Mouse (Mus musculus): ENCODE measurements around the gene Ripply1. TPM values are rescaled to one million over a fixed set of nuclear protein-coding genes. Genes with fewer than 3 reads are reported as not detected.
"Not testable (repeated sequence)": the region's sequence is repeated elsewhere in the genome, so short reads cannot be mapped to it uniquely, and the experiment has no call there.

The Ripply1 gene
- polyA plus RNA-seq, 1 experiment, result not detected

DNA sequence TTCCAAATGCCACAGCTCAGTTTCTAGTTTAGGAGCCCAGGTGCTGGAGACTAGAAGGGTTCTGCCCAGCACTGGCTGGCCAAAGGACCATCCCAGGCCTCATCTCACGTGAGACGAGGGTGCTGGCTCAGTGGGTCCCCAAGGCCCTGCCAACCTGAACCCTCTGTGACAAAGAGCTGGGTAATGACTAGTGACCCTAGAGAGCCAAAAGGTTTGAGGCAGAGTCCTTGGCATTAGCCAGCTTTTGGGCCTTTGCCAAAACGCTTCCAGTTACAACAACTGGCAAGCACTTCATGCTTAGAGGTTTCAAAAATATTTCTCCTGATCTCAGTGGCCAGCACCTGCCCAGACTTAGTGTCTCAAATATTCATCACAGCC is 881 bp upstream of the Ripply1 start:
- no peaks in the 10 kb centered on the region for H3K36me3 ChIP-seq (replicated peaks; ENCODE audit: low read length)
- no peaks in the 10 kb centered on the region for H3K4me1 ChIP-seq
- TF ChIP-seq GATA1 (IDR thresholded peaks at IDR 0.05; ENCODE audit: borderline replicate concordance, low read length) (no peak), FLI1 (IDR thresholded peaks at IDR 0.05; ENCODE audit: low read length) (no peak)
- H3K4me3 ChIP-seq (replicated peaks), result no peak overlapping the region
- no peaks in the 10 kb centered on the region for H3K9me3 ChIP-seq
- peaks cover 23% of the 10 kb centered on the region for H3K27me3 ChIP-seq (replicated peaks)

DNA sequence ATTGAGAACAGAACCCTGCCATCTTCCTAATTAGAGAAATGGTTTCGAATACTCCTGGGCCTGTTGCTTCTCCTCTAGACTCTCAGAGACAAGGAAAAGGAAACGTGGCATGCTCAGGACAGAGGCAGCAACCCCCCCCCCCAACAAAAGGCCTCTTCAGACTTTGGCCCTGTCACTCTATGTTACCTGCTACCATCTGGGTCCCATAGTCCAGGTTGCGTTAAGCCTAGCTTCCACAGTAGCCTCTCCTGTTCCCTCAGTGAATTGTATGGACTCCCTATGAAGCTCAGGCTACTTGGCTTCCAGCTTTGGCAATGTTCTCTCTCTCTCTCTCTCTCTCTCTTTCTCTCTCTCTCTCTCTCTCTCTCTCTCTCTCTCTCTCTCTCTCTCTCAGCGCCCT is 590 bp downstream of the Ripply1 start:
- no peaks in the 10 kb centered on the region for H3K36me3 ChIP-seq (replicated peaks; ENCODE audit: low read length)
- H3K4me1 ChIP-seq, result no peaks in the 10 kb centered on the region
- no peaks in the 10 kb centered on the region for H3K9me3 ChIP-seq
- H3K4me3 ChIP-seq (replicated peaks), result no peak overlapping the region
- H3K27me3 ChIP-seq (replicated peaks), result peaks cover 23% of the 10 kb centered on the region
- TF ChIP-seq GATA1 (IDR thresholded peaks at IDR 0.05; ENCODE audit: borderline replicate concordance, low read length) (no peak), FLI1 (IDR thresholded peaks at IDR 0.05; ENCODE audit: low read length) (no peak)

DNA sequence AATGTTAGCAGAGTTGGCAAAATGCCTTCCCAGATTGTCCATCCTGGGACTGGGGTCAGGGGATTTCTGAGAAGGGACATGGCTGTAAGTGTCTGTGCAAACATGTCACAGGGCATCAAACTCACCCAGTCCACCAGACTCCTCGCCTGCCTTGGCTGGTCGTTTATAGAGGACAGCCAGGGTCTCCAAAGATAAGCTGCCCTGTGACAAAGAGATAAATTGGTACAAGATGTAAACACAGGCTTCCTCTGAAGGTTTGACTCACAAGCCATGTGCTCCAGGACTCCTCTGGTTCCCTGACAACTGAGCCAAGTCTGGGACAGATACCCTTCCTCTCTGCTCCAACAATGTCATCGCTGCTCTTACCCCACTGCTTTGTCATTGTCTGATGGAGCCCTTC is 1.2 kb downstream of the Ripply1 start:
- TF ChIP-seq FLI1 (IDR thresholded peaks at IDR 0.05; ENCODE audit: low read length), result no peak
- no peak for TF ChIP-seq GATA1 (IDR thresholded peaks at IDR 0.05; ENCODE audit: borderline replicate concordance, low read length)
- no peaks in the 10 kb centered on the region for H3K9me3 ChIP-seq
- peaks cover 26% of the 10 kb centered on the region for H3K27me3 ChIP-seq (replicated peaks)
- no peaks in the 10 kb centered on the region for H3K36me3 ChIP-seq (replicated peaks; ENCODE audit: low read length)
- no peaks in the 10 kb centered on the region for H3K4me1 ChIP-seq
- H3K4me3 ChIP-seq (replicated peaks), result no peak overlapping the region

DNA sequence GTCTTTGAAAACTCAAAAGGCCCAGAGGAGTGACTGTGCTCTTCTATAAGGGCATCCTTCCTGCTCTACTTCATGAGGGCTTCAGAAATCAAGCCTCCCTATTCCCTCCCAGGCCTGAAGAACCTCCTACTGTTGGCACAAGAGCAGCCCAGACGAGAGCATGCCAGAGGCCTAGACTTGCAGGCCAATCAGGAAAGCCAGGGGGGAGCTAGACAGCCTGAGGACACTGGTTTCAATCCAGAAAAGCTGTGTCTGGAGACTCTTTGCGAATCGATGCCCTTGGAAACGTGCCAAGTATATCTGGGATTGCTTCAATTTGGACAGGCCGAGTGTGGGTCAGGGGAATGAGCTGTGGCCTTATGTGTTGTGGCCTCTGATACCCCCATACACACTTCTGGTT is 2.8 kb downstream of the Ripply1 start:
- Histone ChIP-seq H3K4me1 (no peaks in the 10 kb centered on the region; the same call in 1 of the 2 replicates), H3K9me3 (no peaks in the 10 kb centered on the region), H3K4me3 (replicated peaks) (no peak overlapping the region), H3K27me3 (replicated peaks) (peaks cover 35% of the 10 kb centered on the region), H3K36me3 (replicated peaks; ENCODE audit: low read length) (no peaks in the 10 kb centered on the region)
- TF ChIP-seq GATA1 (IDR thresholded peaks at IDR 0.05; ENCODE audit: borderline replicate concordance, low read length), result no peak
- no peak for TF ChIP-seq FLI1 (IDR thresholded peaks at IDR 0.05; ENCODE audit: low read length)

DNA sequence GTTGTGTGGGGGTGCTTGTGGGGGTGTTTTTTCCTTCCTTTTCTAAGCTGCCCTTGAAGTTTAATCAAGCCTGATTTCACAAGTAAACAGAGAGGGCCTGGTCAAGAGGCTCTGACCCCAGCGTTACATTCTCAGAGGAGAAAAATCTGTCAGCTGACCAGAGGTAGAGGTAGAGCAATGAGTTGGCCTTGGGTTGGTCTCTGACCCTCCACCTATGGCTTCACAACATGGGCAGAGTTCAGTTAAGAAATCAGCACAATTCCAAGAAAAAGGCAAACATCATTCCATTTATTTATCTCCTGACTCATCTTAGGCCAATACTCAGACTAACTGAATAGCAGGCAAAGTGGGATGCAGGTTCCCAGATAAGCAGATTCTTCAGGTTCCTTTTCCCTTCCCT is 3.3 kb downstream of the Ripply1 start:
- no peaks in the 10 kb centered on the region; the same call in 1 of the 2 replicates for H3K4me1 ChIP-seq
- H3K4me3 ChIP-seq (replicated peaks), result no peak overlapping the region
- no peaks in the 10 kb centered on the region for H3K9me3 ChIP-seq
- TF ChIP-seq GATA1 (IDR thresholded peaks at IDR 0.05; ENCODE audit: borderline replicate concordance, low read length) (no peak), FLI1 (IDR thresholded peaks at IDR 0.05; ENCODE audit: low read length) (no peak)
- H3K27me3 ChIP-seq (replicated peaks), result peaks cover 35% of the 10 kb centered on the region
- H3K36me3 ChIP-seq (replicated peaks; ENCODE audit: low read length), result no peaks in the 10 kb centered on the region

DNA sequence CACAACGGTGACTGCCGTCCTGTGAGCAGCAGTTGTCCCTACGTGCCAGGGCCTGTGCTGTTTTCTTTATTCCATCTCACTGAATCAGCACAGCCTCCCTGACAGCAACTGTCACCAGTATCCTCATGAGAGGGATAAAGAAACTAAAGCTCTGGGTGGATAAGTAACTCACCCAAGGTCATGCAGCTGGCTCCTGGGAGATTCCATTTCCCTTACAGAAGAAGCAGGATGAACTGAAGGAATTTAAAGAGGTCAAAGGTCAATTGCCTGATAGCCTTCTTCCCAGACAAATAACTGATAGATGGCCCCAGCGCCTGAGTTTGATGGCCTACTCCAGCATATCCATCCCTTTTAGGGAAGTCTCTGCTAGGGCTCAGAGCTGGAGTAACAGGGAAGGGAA is 4.8 kb downstream of the Ripply1 start:
- Histone ChIP-seq H3K36me3 (replicated peaks; ENCODE audit: low read length) (no peaks in the 10 kb centered on the region), H3K9me3 (no peaks in the 10 kb centered on the region), H3K4me3 (replicated peaks) (no peak overlapping the region), H3K27me3 (replicated peaks) (peaks cover 33% of the 10 kb centered on the region), H3K4me1 (no peaks in the 10 kb centered on the region; the same call in 1 of the 2 replicates)
- TF ChIP-seq GATA1 (IDR thresholded peaks at IDR 0.05; ENCODE audit: borderline replicate concordance, low read length) (no peak), FLI1 (IDR thresholded peaks at IDR 0.05; ENCODE audit: low read length) (no peak)

DNA sequence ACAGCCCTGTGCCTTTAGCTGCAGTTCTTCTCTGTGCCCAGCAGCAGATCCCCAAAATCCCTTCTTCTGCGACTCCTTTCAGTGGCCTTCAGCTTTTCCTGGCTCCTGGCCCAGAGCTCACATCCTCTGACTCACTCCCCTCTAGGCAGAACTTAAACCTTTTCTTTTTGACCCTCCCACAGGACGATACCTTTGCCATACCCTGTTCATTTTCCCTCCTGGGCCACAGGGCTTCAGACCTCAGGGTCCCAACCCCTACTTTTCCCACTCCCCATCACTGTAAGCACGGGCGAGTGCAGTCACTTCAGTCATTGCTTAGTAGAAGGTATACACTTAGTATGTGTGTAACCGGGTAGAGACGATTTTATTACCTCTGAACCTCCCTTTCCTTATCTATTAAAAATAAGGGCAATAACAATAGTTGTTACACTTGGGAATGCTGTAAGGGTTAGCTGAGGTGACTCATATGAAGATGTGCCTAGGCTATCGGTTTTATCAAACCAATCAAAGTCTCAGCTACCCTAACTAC is 7.0 kb downstream of the Ripply1 start:
- H3K36me3 ChIP-seq (replicated peaks; ENCODE audit: low read length), result no peaks in the 10 kb centered on the region
- no peaks in the 10 kb centered on the region for H3K9me3 ChIP-seq
- no peak for TF ChIP-seq FLI1 (IDR thresholded peaks at IDR 0.05; ENCODE audit: low read length)
- TF ChIP-seq GATA1 (IDR thresholded peaks at IDR 0.05; ENCODE audit: borderline replicate concordance, low read length), result no peak
- H3K27me3 ChIP-seq (replicated peaks), result peaks cover 28% of the 10 kb centered on the region
- H3K4me3 ChIP-seq (replicated peaks), result no peak overlapping the region
- H3K4me1 ChIP-seq, result no peaks in the 10 kb centered on the region; the same call in 1 of the 2 replicates

DNA sequence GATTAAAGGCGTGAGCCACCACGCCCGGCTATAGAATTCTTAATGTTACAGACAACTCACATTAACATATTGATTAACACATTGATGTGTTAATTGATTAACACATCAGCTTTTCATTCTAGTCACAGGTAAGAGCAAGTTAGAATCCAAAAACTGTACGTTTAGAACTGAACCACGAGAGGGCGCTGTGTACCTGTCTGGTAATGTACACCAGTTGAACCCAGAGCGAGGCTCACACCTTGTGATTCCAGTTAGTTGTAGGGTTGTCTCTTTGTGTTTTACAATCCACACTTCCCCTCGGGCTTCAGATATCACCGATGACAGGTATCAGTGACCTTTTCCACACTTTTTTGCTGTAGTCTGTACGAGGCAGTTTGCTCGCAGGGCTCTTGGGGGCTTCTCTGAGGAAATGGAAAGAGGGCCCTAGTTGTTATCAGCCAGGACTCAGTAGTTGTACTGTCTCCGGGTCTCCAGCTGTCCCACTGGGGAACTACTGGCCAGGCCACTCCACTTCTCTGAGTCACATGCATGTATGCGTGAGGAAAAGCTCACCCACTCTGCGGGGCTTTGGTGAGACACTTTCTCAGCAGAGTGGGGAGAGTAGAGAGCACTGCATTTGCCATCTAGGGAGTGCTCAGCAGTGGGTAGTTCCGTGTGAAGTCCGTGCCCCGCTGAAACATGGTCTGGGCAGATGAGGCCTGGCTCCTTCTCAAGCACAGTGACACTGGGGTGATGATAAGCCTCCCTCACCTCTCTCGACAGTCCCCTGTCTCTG is 7.7 kb downstream of the Ripply1 start:
- no peaks in the 10 kb centered on the region for H3K36me3 ChIP-seq (replicated peaks; ENCODE audit: low read length)
- TF ChIP-seq FLI1 (IDR thresholded peaks at IDR 0.05; ENCODE audit: low read length) (no peak), GATA1 (IDR thresholded peaks at IDR 0.05; ENCODE audit: borderline replicate concordance, low read length) (no peak)
- no peaks in the 10 kb centered on the region; the same call in 1 of the 2 replicates for H3K4me1 ChIP-seq
- H3K27me3 ChIP-seq (replicated peaks), result peaks cover 27% of the 10 kb centered on the region
- no peak overlapping the region for H3K4me3 ChIP-seq (replicated peaks)
- H3K9me3 ChIP-seq, result no peaks in the 10 kb centered on the region

DNA sequence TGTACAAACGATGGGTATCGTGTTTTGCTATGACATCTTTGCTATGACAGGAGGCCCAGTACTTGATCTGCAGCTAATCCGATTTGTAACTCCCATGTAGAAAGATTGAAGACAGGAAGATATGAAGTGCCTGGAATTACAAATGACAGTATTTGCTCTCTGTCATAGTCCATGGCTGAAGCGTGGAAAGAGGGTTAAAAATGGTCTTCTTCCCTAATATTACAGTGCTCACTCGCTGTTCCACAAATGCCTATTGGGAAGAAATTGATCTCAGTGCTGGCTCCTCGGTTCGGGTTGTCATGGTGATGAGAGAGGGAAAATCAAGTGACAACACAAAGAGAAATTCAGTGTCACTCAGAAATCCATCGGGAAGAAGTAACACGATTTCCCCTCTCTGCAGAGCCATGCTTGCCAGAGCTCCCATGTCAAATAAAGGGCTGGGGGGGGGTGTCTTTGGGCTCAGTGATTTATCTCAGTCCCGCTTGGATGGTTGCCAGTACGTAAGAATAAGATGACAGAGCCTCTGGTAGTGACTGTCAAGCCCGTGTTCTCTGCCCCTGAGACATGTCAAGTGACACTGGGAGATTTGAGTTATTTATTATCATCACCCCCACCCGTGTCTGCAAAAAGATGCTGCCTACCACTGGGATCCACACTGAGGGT is 12.0 kb downstream of the Ripply1 start:
- no peak overlapping the region for H3K4me3 ChIP-seq (replicated peaks)
- no peaks in the 10 kb centered on the region for H3K36me3 ChIP-seq (replicated peaks; ENCODE audit: low read length)
- no peak for TF ChIP-seq GATA1 (IDR thresholded peaks at IDR 0.05; ENCODE audit: borderline replicate concordance, low read length)
- no peak for TF ChIP-seq FLI1 (IDR thresholded peaks at IDR 0.05; ENCODE audit: low read length)
- H3K9me3 ChIP-seq, result no peaks in the 10 kb centered on the region
- peaks cover 20% of the 10 kb centered on the region for H3K27me3 ChIP-seq (replicated peaks)
- H3K4me1 ChIP-seq, result no peaks in the 10 kb centered on the region; the same call in 1 of the 2 replicates

DNA sequence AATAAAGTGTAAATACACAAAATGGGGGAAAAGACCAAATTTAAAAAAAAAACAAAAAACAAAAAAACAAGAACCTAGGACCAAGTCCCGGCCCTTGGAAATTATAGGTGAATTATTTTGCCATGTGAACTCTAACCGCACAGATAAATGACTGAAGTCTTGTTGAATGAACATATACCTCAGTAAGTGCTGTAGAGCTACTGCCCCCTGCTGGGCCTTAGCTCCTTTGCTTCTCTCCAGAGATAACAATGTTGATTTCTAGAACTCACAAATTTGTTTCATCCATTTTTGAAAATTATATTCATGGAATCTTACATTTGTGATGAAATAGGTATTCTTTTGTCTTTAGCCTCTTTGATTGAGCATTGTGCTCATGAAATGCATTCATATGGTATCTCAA is 19.6 kb downstream of the Ripply1 start:
- H3K9me3 ChIP-seq, result no peaks in the 10 kb centered on the region
- H3K4me3 ChIP-seq (replicated peaks), result no peak overlapping the region
- TF ChIP-seq FLI1 (IDR thresholded peaks at IDR 0.05; ENCODE audit: low read length) (no peak), GATA1 (IDR thresholded peaks at IDR 0.05; ENCODE audit: borderline replicate concordance, low read length) (no peak)
- H3K36me3 ChIP-seq (replicated peaks; ENCODE audit: low read length), result no peaks in the 10 kb centered on the region
- peaks cover 2% of the 10 kb centered on the region for H3K27me3 ChIP-seq (replicated peaks)
- no peaks in the 10 kb centered on the region for H3K4me1 ChIP-seq

DNA sequence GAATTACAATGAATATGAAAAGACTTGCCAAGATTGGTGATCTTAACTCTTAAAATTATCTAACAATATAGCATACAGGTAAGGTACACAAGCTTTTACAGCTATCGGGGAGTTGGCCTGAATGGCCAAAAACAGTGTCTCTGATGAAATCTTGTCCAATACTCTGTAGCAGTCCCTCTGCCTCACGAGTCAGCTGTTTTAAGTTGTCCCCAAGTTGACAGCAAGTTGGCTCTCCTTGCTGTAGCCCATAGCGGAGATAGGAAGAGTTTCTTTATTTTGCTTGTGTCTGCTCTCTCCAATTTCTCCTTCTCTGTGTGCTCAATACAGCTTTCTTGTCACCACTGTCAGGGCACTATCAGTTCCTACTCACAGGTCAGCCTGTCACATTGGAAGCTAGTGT is 23.5 kb downstream of the Ripply1 start:
- not testable (repeated sequence) for H3K4me1 ChIP-seq; H3K9me3 ChIP-seq; H3K27me3 ChIP-seq (replicated peaks); H3K4me3 ChIP-seq (replicated peaks); H3K36me3 ChIP-seq (replicated peaks; ENCODE audit: low read length)
